Mouse (Mus musculus) gastrocnemius, postnatal 25 days (tissue): ENCODE results near the gene Gltp. TPM values are rescaled to one million over a fixed set of nuclear protein-coding genes. Genes with fewer than 3 reads are reported as not detected.

Experiments used
- DNase-seq: peaks from one replicate; pipeline ENCODE4 v3.0.0; 2022
- total RNA-seq, 2 experiments: library from RNA; stranded (reverse); gene quantifications; 1 replicate in 1 of 2; 2 replicates in 1 of 2; pipeline ENCODE4 v1.2.3; 2021

Gltp gene
- total RNA-seq, 2 experiments from 2014 or later = 9.0 to 10.0 TPM

GRCm38 (mm10) chr5:114658255-114658654, 32.5 kb downstream of the Gltp start, which contains the start of gene Trpv4:
Gene Trpv4 (minus strand): TSS chr5:114658421.
- DNase-seq = no peak

- DNase-seq = no peak
Observed at GRCm38 (mm10) chr5:114657426-114657825, 33.4 kb downstream of the Gltp start.

- DNase-seq = no peak
Observed at GRCm38 (mm10) chr5:114656305-114656704, 34.5 kb downstream of the Gltp start.

- DNase-seq = no peak
Observed at GRCm38 (mm10) chr5:114655721-114656120, 35.1 kb downstream of the Gltp start.

- DNase-seq = no peak
Observed at GRCm38 (mm10) chr5:114653656-114654437, 36.9 kb downstream of the Gltp start.

- DNase-seq = no peak
Observed at GRCm38 (mm10) chr5:114651449-114651848, 39.3 kb downstream of the Gltp start.

GRCm38 (mm10) chr5:114651002-114651401, 39.8 kb downstream of the Gltp start:
- no peak for DNase-seq

GRCm38 (mm10) chr5:114648728-114649311, 42.0 kb downstream of the Gltp start:
- no peak for DNase-seq

GRCm38 (mm10) chr5:114647211-114647974, 43.4 kb downstream of the Gltp start:
- DNase-seq = peak; percentile 18

GRCm38 (mm10) chr5:114645916-114646315, 44.9 kb downstream of the Gltp start:
- DNase-seq = no peak

GRCm38 (mm10) chr5:114644918-114645317, 45.9 kb downstream of the Gltp start:
- no peak for DNase-seq

GRCm38 (mm10) chr5:114640809-114641208, 50.0 kb downstream of the Gltp start:
- no peak for DNase-seq

GRCm38 (mm10) chr5:114639645-114639957, 51.2 kb downstream of the Gltp start:
- no peak for DNase-seq

- DNase-seq = peak; percentile 68
Observed at GRCm38 (mm10) chr5:114638769-114639644, 51.8 kb downstream of the Gltp start.

GRCm38 (mm10) chr5:114636091-114636490, 54.7 kb downstream of the Gltp start:
- DNase-seq = no peak

- DNase-seq = no peak
Observed at GRCm38 (mm10) chr5:114631336-114631735, 59.4 kb downstream of the Gltp start.

GRCm38 (mm10) chr5:114625590-114625989, 65.2 kb downstream of the Gltp start:
- no peak for DNase-seq

- DNase-seq = no peak
Observed at GRCm38 (mm10) chr5:114620305-114620704, 70.5 kb downstream of the Gltp start.
